Mouse (Mus musculus): ENCODE data around the gene Ppp1r15b.
A peak's percentile ranks its signal among the peaks of the same experiment; 100 is the strongest.

The Ppp1r15b gene

GRCm38 (mm10) chr1:133130638-133131560, at the start of gene Ppp1r15b:
Gene Ppp1r15b (plus strand): TSS chr1:133131143.
- peak; percentile 98 for DNase-seq (ENCODE audit: low spot score in 2 of 2)

- DNase-seq (ENCODE audit: low spot score in 2 of 2), result peak; percentile 63 to 75
These were observed 47.9 kb upstream of the Ppp1r15b start for GRCm38 (mm10) chr1:133083003-133083546.

GRCm38 (mm10) chr1:133083942-133084625, 46.9 kb upstream of the Ppp1r15b start:
- peak; percentile 72 to 82 for DNase-seq (ENCODE audit: low spot score in 2 of 2)

- DNase-seq (ENCODE audit: low spot score in 2 of 2), result peak; percentile 37 to 78
These were observed 46.1 kb upstream of the Ppp1r15b start for GRCm38 (mm10) chr1:133084708-133085416.

- no peak for DNase-seq (ENCODE audit: low spot score in 2 of 2)
These were observed 45.6 kb upstream of the Ppp1r15b start for GRCm38 (mm10) chr1:133085417-133085742.

GRCm38 (mm10) chr1:133086804-133087203, 44.1 kb upstream of the Ppp1r15b start:
- peak in 1 of 2 experiments; percentile 68 for DNase-seq (ENCODE audit: low spot score in 2 of 2)

GRCm38 (mm10) chr1:133087206-133087905, 43.6 kb upstream of the Ppp1r15b start:
- peak; percentile 67 to 85 for DNase-seq (ENCODE audit: low spot score in 2 of 2)

- no peak for DNase-seq (ENCODE audit: low spot score in 2 of 2)
These were observed 42.7 kb upstream of the Ppp1r15b start for GRCm38 (mm10) chr1:133088196-133088595.

GRCm38 (mm10) chr1:133089415-133089814, 41.5 kb upstream of the Ppp1r15b start:
- DNase-seq (ENCODE audit: low spot score in 2 of 2), result no peak

GRCm38 (mm10) chr1:133090641-133091040, 40.3 kb upstream of the Ppp1r15b start:
- no peak for DNase-seq (ENCODE audit: low spot score in 2 of 2)

GRCm38 (mm10) chr1:133091483-133091882, 39.5 kb upstream of the Ppp1r15b start:
- DNase-seq (ENCODE audit: low spot score in 2 of 2), result no peak

- DNase-seq (ENCODE audit: low spot score in 2 of 2), result no peak
These were observed 37.2 kb upstream of the Ppp1r15b start for GRCm38 (mm10) chr1:133093719-133094118.

- DNase-seq (ENCODE audit: low spot score in 2 of 2), result peak; percentile 71 to 90
These were observed 29.8 kb upstream of the Ppp1r15b start for GRCm38 (mm10) chr1:133100980-133101798.

GRCm38 (mm10) chr1:133102108-133102507, 28.8 kb upstream of the Ppp1r15b start:
- DNase-seq (ENCODE audit: low spot score in 2 of 2), result no peak

GRCm38 (mm10) chr1:133103315-133103714, 27.6 kb upstream of the Ppp1r15b start:
- DNase-seq (ENCODE audit: low spot score in 2 of 2), result no peak

GRCm38 (mm10) chr1:133103871-133104270, 27.1 kb upstream of the Ppp1r15b start:
- DNase-seq (ENCODE audit: low spot score in 2 of 2), result no peak

- no peak for DNase-seq (ENCODE audit: low spot score in 2 of 2)
These were observed 14.8 kb upstream of the Ppp1r15b start for GRCm38 (mm10) chr1:133116108-133116507.

- DNase-seq (ENCODE audit: low spot score in 2 of 2), result peak in 1 of 2 experiments; percentile 38
These were observed 12.8 kb upstream of the Ppp1r15b start for GRCm38 (mm10) chr1:133118127-133118526.

GRCm38 (mm10) chr1:133118844-133119243, 12.1 kb upstream of the Ppp1r15b start:
- no peak for DNase-seq (ENCODE audit: low spot score in 2 of 2)

Measured in spleen, postnatal 4 days (tissue).